Mouse (Mus musculus) midbrain, embryonic 16.5 days (tissue): ENCODE measurements at regions not wholly inside any gene's neighbourhood (a gene's known extent, or its start where the extent isn't known, plus 50 kb on each side); places are given as distances from the start of the nearest gene placed in this dataset.

Experiments
- ATAC-seq: fragments of 200-750 bp; cut with Nextera tagmentation; 2 replicates; pipeline ENCODE4 v1.8.0; 2017; ENCODE audit warnings: moderate TSS enrichment
- H3K27ac ChIP-seq: fragments of 300-500 bp; sonication (generic); 2 replicates; pipeline ENCODE4 v1.5.1; 2014; ENCODE audit warnings: mild to moderate bottlenecking, low read length, mixed read lengths
- H3K27me3 ChIP-seq: fragments of 300-500 bp; sonication (generic); 2 replicates; pipeline ENCODE4 v1.6.1; 2014; ENCODE audit warnings: low read depth, low read length, mixed read lengths; ENCODE audit not compliant: control insufficient read depth, insufficient read depth
- H3K36me3 ChIP-seq: fragments of 300-500 bp; sonication (generic); 2 replicates; pipeline ENCODE4 v1.6.1; 2014; ENCODE audit warnings: mild to moderate bottlenecking, low read length, moderate library complexity, mixed read lengths; ENCODE audit not compliant: control insufficient read depth, insufficient read depth
- H3K4me1 ChIP-seq: fragments of 300-500 bp; sonication (generic); 2 replicates; pipeline ENCODE4 v1.6.1; 2014; ENCODE audit warnings: mild to moderate bottlenecking, low read length, mixed read lengths; ENCODE audit not compliant: control insufficient read depth, insufficient read depth
- H3K4me2 ChIP-seq: fragments of 300-500 bp; sonication (generic); 2 replicates; pipeline ENCODE4 v1.6.1; 2014; ENCODE audit warnings: mild to moderate bottlenecking, low read length, mixed read lengths
- H3K4me3 ChIP-seq: fragments of 300-500 bp; sonication (generic); 2 replicates; pipeline ENCODE4 v1.5.1; 2014; ENCODE audit warnings: low read depth, mild to moderate bottlenecking, low read length, moderate library complexity, mixed read lengths
- H3K9ac ChIP-seq: fragments of 300-500 bp; sonication (generic); 2 replicates; pipeline ENCODE4 v1.6.1; 2014; ENCODE audit warnings: low read depth, low read length, mixed read lengths
- H3K9me3 ChIP-seq: fragments of 300-500 bp; sonication (generic); replicated peaks from 2 replicates; pipeline ENCODE4 v1.6.1; 2014; ENCODE audit warnings: mild to moderate bottlenecking, low read length, mixed read lengths; ENCODE audit not compliant: control insufficient read depth, poor library complexity, severe bottlenecking
- WGBS: fragments of 180-500 bp; shearing (Covaris S2); extraction: QIAGEN DNeasy Blood & Tissue Kit; methylation state at CpG from one replicate; pipeline ENCODE4 v1.1.7; 2014; 5-methylcytosine and 5-hydroxymethylcytosine counted together

- H3K4me1 ChIP-seq: peaks cover 5% of the 10 kb centered on the region; the same call in 1 of the 2 replicates
- 84% methylated on average over 3 of the region's 3 CpGs for WGBS
- no peak overlapping the region for H3K4me2 ChIP-seq
- H3K9me3 ChIP-seq: no peaks in the 10 kb centered on the region
- no peak overlapping the region for H3K9ac ChIP-seq
- no peaks in the 10 kb centered on the region for H3K27me3 ChIP-seq
- H3K36me3 ChIP-seq: no peaks in the 10 kb centered on the region
- no peak overlapping the region for H3K4me3 ChIP-seq
- ATAC-seq: no peak
- H3K27ac ChIP-seq: no peak overlapping the region
Measured at GRCm38 (mm10) chr5:133940841-133941240, 158.7 kb upstream of the Castor2 start.

GRCm38 (mm10) chr5:133940030-133940429 is 159.5 kb upstream of the Castor2 start:
- Histone ChIP-seq H3K4me3 (no peak overlapping the region), H3K27me3 (no peaks in the 10 kb centered on the region), H3K4me1 (peaks cover 5% of the 10 kb centered on the region; the same call in 1 of the 2 replicates), H3K27ac (no peak overlapping the region), H3K9me3 (no peaks in the 10 kb centered on the region), H3K36me3 (no peaks in the 10 kb centered on the region), H3K9ac (no peak overlapping the region), H3K4me2 (no peak overlapping the region)
- no peak for ATAC-seq
- 81% methylated on average over 2 of the region's 2 CpGs for WGBS

- Histone ChIP-seq H3K36me3 (no peaks in the 10 kb centered on the region), H3K4me3 (no peak overlapping the region), H3K27me3 (no peaks in the 10 kb centered on the region), H3K4me2 (no peak overlapping the region), H3K4me1 (peaks cover 5% of the 10 kb centered on the region; the same call in 1 of the 2 replicates), H3K9ac (no peak overlapping the region), H3K9me3 (no peaks in the 10 kb centered on the region), H3K27ac (no peak overlapping the region)
- ATAC-seq: no peak
- 49% methylated on average over 9 of the region's 9 CpGs for WGBS
Measured at GRCm38 (mm10) chr5:133937967-133938918, 161.3 kb upstream of the Castor2 start.

GRCm38 (mm10) chr5:133935451-133935850 is 164.1 kb upstream of the Castor2 start:
- Histone ChIP-seq H3K36me3 (no peaks in the 10 kb centered on the region), H3K4me3 (no peak overlapping the region)
- 94% methylated on average over 6 of the region's 6 CpGs for WGBS

GRCm38 (mm10) chr5:133935006-133935405 is 164.5 kb upstream of the Castor2 start:
- peaks cover 5% of the 10 kb centered on the region; the same call in 1 of the 2 replicates for H3K4me1 ChIP-seq
- H3K27ac ChIP-seq: no peak overlapping the region
- no peaks in the 10 kb centered on the region for H3K27me3 ChIP-seq
- H3K36me3 ChIP-seq: no peaks in the 10 kb centered on the region
- ATAC-seq: no peak
- H3K4me2 ChIP-seq: no peak overlapping the region
- no peaks in the 10 kb centered on the region for H3K9me3 ChIP-seq
- no peak overlapping the region for H3K9ac ChIP-seq
- 78% methylated on average over 6 of the region's 6 CpGs for WGBS
- no peak overlapping the region for H3K4me3 ChIP-seq

More at GRCm38 (mm10) chr5:133935451-133935850, 164.1 kb upstream of the Castor2 start:
- no peak for ATAC-seq
- H3K27me3 ChIP-seq: no peaks in the 10 kb centered on the region
- no peaks in the 10 kb centered on the region for H3K9me3 ChIP-seq
- no peak overlapping the region for H3K9ac ChIP-seq
- H3K4me2 ChIP-seq: no peak overlapping the region
- H3K27ac ChIP-seq: no peak overlapping the region
- peaks cover 5% of the 10 kb centered on the region; the same call in 1 of the 2 replicates for H3K4me1 ChIP-seq

- 84% methylated on average over 5 of the region's 5 CpGs for WGBS
- Histone ChIP-seq H3K27ac (no peak overlapping the region), H3K9me3 (no peaks in the 10 kb centered on the region), H3K36me3 (no peaks in the 10 kb centered on the region), H3K27me3 (no peaks in the 10 kb centered on the region), H3K9ac (no peak overlapping the region), H3K4me2 (no peak overlapping the region), H3K4me1 (peaks cover 5% of the 10 kb centered on the region), H3K4me3 (no peak overlapping the region)
- no peak for ATAC-seq
Measured at GRCm38 (mm10) chr5:133930101-133930500, 169.4 kb upstream of the Castor2 start.

GRCm38 (mm10) chr5:133927054-133927453 is 172.5 kb upstream of the Castor2 start:
- no peak for ATAC-seq
- H3K27me3 ChIP-seq: no peaks in the 10 kb centered on the region
- H3K9ac ChIP-seq: no peak overlapping the region
- 86% methylated on average over 5 of the region's 5 CpGs for WGBS
- no peak overlapping the region for H3K4me2 ChIP-seq
- no peak overlapping the region for H3K4me3 ChIP-seq
- H3K36me3 ChIP-seq: no peaks in the 10 kb centered on the region
- H3K9me3 ChIP-seq: no peaks in the 10 kb centered on the region
- no peak overlapping the region for H3K27ac ChIP-seq
- peaks cover 12% of the 10 kb centered on the region for H3K4me1 ChIP-seq

GRCm38 (mm10) chr5:133925184-133925900 is 174.2 kb upstream of the Castor2 start:
- Histone ChIP-seq H3K9me3 (no peaks in the 10 kb centered on the region), H3K36me3 (no peaks in the 10 kb centered on the region), H3K4me3 (no peak overlapping the region), H3K27ac (peak overlapping the region; percentile 86), H3K4me2 (peak overlapping the region; percentile 17; the same call in 1 of the 2 replicates), H3K9ac (no peak overlapping the region), H3K4me1 (peaks cover 12% of the 10 kb centered on the region), H3K27me3 (no peaks in the 10 kb centered on the region)
- ATAC-seq: peak; percentile 96
- WGBS: 26% methylated on average over 5 of the region's 5 CpGs

- no peak overlapping the region for H3K27ac ChIP-seq
- H3K36me3 ChIP-seq: no peaks in the 10 kb centered on the region
- peaks cover 12% of the 10 kb centered on the region for H3K4me1 ChIP-seq
- ATAC-seq: no peak
- H3K9me3 ChIP-seq: no peaks in the 10 kb centered on the region
- WGBS: 90% methylated on average over 1 of the region's 1 CpGs
- no peak overlapping the region for H3K4me3 ChIP-seq
- no peak overlapping the region for H3K4me2 ChIP-seq
- H3K27me3 ChIP-seq: no peaks in the 10 kb centered on the region
- H3K9ac ChIP-seq: no peak overlapping the region
Measured at GRCm38 (mm10) chr5:133922181-133922580, 177.3 kb upstream of the Castor2 start.
